Mouse (Mus musculus) small intestine, adult 2 months (tissue): ENCODE results near the gene Arhgap22. TPM values are rescaled to one million over a fixed set of nuclear protein-coding genes. Genes with fewer than 3 reads are reported as not detected.

Source experiments
- H3K27ac ChIP-seq: fragments of 200-500 bp; 2 replicates; pipeline ENCODE4 v1.5.1; 2012; ENCODE audit warnings: low read depth, low read length, control low read depth, inconsistent platforms; ENCODE audit not compliant: insufficient read depth
- H3K27me3 ChIP-seq: fragments of 200-500 bp; 2 replicates; pipeline ENCODE4 v1.6.1; 2012; ENCODE audit warnings: mild to moderate bottlenecking, moderate library complexity, low read length, inconsistent platforms; ENCODE audit not compliant: control insufficient read depth, insufficient read depth
- H3K36me3 ChIP-seq: fragments of 200-500 bp; 2 replicates; pipeline ENCODE4 v1.6.1; 2012; ENCODE audit warnings: mild to moderate bottlenecking, low read length, control low read depth, inconsistent platforms; ENCODE audit not compliant: control insufficient read depth, insufficient read depth
- H3K4me1 ChIP-seq: fragments of 200-500 bp; 2 replicates; pipeline ENCODE4 v1.6.1; 2012; ENCODE audit warnings: low read length, inconsistent platforms, mixed read lengths; ENCODE audit not compliant: control insufficient read depth, insufficient read depth, insufficient read length
- H3K4me3 ChIP-seq: fragments of 200-500 bp; 2 replicates; pipeline ENCODE4 v1.5.1; 2012; ENCODE audit warnings: low read depth, mild to moderate bottlenecking, control low read depth, inconsistent platforms, low read length, moderate library complexity
- CTCF ChIP-seq: fragments of 200-500 bp; IDR thresholded peaks from 2 replicates; pipeline ENCODE4 v1.5.1; 2012; ENCODE audit warnings: low read depth, mild to moderate bottlenecking, control low read depth, inconsistent platforms, low read length, moderate library complexity, mixed read lengths; ENCODE audit not compliant: insufficient replicate concordance, insufficient read length; ENCODE audit errors: extremely low read depth
- POLR2A ChIP-seq: fragments of 200-500 bp; IDR thresholded peaks from 2 replicates; pipeline ENCODE4 v1.6.1; 2012; ENCODE audit warnings: low read depth, mild to moderate bottlenecking, control low read depth, inconsistent platforms, low read length, moderate library complexity
- WGBS: fragments of 180-500 bp; shearing (Covaris S2); methylation state at CpG from one replicate; pipeline ENCODE4 v1.1.7; 2018; 5-methylcytosine and 5-hydroxymethylcytosine counted together
- polyA plus RNA-seq: library from polyadenylated mRNA; depleted of rRNA; stranded (reverse); fragments of >200 nt; gene quantifications from 2 replicates; pipeline ENCODE4 v1.2.3, GENCODE M21; 2012

Arhgap22 gene
- polyA plus RNA-seq, 1 experiment: 3.6 TPM

DNA sequence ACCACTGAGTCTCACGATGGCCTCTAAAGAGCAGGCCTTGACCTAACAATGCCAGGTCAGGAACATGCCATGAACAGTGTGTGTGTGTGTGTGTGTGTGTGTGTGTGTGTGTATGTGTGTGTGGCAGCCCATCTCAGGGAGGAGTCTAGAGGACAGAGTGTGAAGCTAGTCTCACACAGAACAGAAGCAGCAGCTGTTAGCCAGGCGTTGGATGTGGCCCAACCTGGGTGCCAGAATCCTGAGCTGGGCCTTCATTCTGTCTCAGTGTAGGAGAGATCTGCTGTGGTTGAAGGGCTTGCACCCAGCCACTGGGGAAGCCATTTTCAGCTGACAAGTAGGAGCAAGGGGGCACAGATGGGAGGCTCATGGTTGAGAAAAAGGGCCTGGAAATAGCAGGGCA, 64.5 kb downstream of the Arhgap22 start:
- 72% methylated on average over 2 of the region's 2 CpGs for WGBS
- Histone ChIP-seq H3K4me1 (no peaks in the 10 kb centered on the region), H3K27me3 (no peaks in the 10 kb centered on the region), H3K27ac (no peak overlapping the region), H3K4me3 (no peak overlapping the region), H3K36me3 (no peaks in the 10 kb centered on the region)
- no peak for TF ChIP-seq POLR2A
- no peak for TF ChIP-seq CTCF

DNA sequence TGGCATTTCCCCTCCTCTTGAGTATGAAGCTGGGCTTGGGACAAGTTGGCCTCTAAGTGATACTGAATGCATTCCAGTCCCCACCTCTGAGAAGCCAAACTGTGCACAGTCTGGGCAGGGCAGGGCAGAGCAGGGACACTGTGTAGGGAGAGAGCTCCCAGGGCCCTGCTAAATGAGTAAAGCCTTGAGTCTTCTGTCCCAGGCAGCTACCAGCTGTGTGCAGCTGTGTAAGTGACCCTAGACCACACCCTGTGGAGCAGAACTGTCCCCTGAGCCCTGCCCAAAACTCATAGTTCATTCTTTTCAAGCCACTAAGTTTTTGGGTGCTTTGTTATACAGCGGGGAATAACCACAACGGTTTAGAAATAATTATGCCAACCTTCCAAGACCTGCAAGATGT, 67.1 kb downstream of the Arhgap22 start:
- TF ChIP-seq POLR2A (no peak), CTCF (no peak)
- no peaks in the 10 kb centered on the region for H3K4me1 ChIP-seq
- no peaks in the 10 kb centered on the region for H3K27me3 ChIP-seq
- H3K36me3 ChIP-seq: no peaks in the 10 kb centered on the region
- 84% methylated on average over 2 of the region's 2 CpGs for WGBS
- H3K27ac ChIP-seq: no peak overlapping the region
- H3K4me3 ChIP-seq: no peak overlapping the region

DNA sequence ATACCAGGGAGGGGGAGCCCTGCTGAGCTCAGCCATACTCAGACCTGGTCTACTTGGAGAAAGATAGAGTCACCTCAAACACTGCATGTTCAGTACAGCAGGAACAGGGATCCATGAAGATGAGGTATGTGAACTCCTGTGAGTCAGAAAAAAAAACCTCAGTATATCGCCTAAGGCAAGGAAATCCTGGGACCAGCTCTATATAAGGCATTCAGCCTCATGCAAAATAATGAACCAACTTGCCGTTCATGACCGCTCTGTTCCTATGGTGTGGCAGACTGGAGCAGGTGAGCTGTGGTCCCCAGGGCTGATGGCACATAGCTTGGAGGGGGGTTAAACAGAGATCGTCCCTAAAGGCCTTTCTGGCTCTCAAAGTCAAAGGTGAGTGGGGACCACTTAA, 68.6 kb downstream of the Arhgap22 start:
- WGBS: 88% methylated on average over 4 of the region's 4 CpGs
- Histone ChIP-seq H3K4me1 (no peaks in the 10 kb centered on the region), H3K27me3 (no peaks in the 10 kb centered on the region), H3K27ac (no peak overlapping the region), H3K36me3 (no peaks in the 10 kb centered on the region), H3K4me3 (no peak overlapping the region)
- TF ChIP-seq POLR2A: no peak
- no peak for TF ChIP-seq CTCF

DNA sequence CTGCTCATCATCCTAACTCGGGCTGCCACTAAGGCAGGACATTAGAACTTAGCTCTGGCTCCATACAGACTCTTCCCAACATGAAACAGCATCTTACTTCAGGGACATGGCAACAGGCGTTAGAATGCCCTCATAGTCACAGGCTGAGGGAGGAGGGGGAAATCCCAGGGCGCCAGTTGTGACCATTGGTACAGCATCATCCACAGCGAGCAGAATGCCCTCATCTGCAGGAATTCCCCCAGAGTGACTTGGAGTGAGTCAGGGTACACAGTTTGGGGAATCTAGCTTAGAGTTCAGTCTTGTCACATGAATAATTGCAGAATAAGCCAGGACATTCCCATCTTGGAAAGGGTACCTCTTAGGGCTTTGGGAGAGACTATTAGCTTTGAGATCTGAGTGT, 74.1 kb downstream of the Arhgap22 start:
- WGBS: 67% methylated on average over 4 of the region's 4 CpGs
- H3K4me3 ChIP-seq: no peak overlapping the region
- TF ChIP-seq CTCF (no peak), POLR2A (no peak)
- no peaks in the 10 kb centered on the region for H3K36me3 ChIP-seq
- H3K27me3 ChIP-seq: no peaks in the 10 kb centered on the region
- no peak overlapping the region for H3K27ac ChIP-seq
- H3K4me1 ChIP-seq: no peaks in the 10 kb centered on the region

DNA sequence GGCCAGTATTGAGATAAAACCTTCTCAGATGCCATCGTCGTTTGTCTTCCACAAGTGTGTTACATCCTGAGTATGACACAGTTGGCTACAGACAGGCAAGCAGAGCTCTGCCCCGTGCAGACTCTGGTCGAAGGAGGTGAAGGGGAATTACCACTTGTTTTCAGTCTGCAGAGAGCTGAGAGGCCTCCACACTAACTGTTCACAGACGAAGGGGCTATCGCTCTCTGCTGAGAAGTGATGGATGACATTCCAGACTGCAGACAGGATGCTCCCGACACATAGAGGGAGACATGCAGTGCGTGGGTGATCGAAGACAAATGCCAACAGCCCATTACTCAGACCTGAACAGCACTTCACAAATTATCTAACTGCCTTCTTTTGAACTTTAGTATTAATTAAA, 76.2 kb downstream of the Arhgap22 start:
- Histone ChIP-seq H3K27ac (no peak overlapping the region), H3K36me3 (no peaks in the 10 kb centered on the region), H3K4me1 (no peaks in the 10 kb centered on the region), H3K4me3 (no peak overlapping the region), H3K27me3 (no peaks in the 10 kb centered on the region)
- TF ChIP-seq POLR2A (no peak), CTCF (no peak)
- 43% methylated on average over 9 of the region's 9 CpGs for WGBS

DNA sequence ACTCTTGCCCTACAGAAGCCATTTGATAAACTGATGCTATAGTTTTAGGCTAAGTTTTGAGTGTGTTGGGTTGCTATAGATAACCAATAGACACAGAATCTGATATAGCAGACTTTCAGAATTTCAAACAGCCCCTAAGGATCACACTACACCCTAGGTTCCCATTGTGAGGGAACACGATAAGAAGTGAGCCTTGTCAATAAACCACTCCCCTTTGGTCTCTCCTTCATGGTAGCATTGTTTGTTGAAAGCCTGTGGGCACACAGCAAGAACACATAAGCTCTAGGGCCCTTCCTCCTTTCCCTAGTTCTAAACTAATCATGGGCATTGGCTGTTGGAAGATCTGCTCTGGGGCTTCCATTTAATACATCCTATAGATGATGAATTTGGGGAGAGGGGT, 80.7 kb downstream of the Arhgap22 start:
- no peak for TF ChIP-seq CTCF
- no peak for TF ChIP-seq POLR2A
- Histone ChIP-seq H3K27me3 (no peaks in the 10 kb centered on the region), H3K4me3 (no peak overlapping the region), H3K27ac (no peak overlapping the region), H3K4me1 (no peaks in the 10 kb centered on the region), H3K36me3 (no peaks in the 10 kb centered on the region)
- WGBS: 33% methylated on average over 1 of the region's 1 CpGs

DNA sequence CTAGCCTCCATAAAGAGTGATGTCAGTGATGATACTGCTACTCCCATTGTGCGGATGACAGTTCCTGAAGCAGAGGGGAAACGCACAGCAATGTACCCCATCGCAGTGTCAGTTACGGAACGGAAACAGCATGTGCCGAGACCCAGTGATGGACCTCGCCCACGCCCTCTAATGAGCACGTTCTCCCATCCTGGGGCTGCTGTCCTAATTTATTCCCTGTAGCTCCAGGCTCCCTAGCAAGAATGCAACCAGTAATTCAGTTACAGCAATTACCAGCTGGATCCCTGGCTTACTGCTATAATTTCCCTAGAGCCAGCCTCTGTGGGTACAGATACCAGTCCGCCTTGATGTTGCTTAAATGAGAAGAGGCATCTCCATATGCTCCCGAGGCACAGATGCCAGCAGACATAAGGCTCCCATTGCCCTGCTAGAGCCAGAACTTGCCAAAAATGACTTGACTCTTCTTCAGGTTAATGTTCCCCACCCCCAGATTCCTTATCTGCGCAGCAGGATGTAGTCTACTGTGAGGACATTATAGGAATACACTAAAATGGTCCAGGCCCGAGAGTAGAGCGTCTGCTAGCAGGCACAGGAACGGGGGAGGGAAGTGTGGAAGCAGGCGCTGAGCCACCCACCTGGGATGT, 83.0 kb downstream of the Arhgap22 start:
- Histone ChIP-seq H3K27me3 (no peaks in the 10 kb centered on the region), H3K4me1 (no peaks in the 10 kb centered on the region), H3K27ac (no peak overlapping the region), H3K36me3 (no peaks in the 10 kb centered on the region), H3K4me3 (no peak overlapping the region)
- no peak for TF ChIP-seq CTCF
- TF ChIP-seq POLR2A: no peak
- 87% methylated on average over 16 of the region's 16 CpGs for WGBS
